Mouse (Mus musculus): ENCODE measurements around the gene Cbln3.

The Cbln3 gene

GRCm38 (mm10) chr14:55884166-55884565, at the start of gene Cbln3:
Gene Cbln3 (minus strand): TSS chr14:55884392.
- DNase-seq, result peak; percentile 98 to 99

- DNase-seq, result peak in 1 of 2 experiments; percentile 26
Measured at GRCm38 (mm10) chr14:55933586-55933985, 49.4 kb upstream of the Cbln3 start.

- DNase-seq, result no peak
Measured at GRCm38 (mm10) chr14:55929263-55929997, 45.2 kb upstream of the Cbln3 start.

GRCm38 (mm10) chr14:55926847-55927246, 42.7 kb upstream of the Cbln3 start:
- DNase-seq, result no peak

GRCm38 (mm10) chr14:55922475-55923232, 38.5 kb upstream of the Cbln3 start:
- no peak for DNase-seq

GRCm38 (mm10) chr14:55918240-55919082, 34.3 kb upstream of the Cbln3 start:
- peak; percentile 71 to 86 for DNase-seq

- no peak for DNase-seq
Measured at GRCm38 (mm10) chr14:55913406-55913805, 29.2 kb upstream of the Cbln3 start.

- DNase-seq, result no peak
Measured at GRCm38 (mm10) chr14:55905518-55905917, 21.3 kb upstream of the Cbln3 start.

- DNase-seq, result no peak
Measured at GRCm38 (mm10) chr14:55900414-55900755, 16.2 kb upstream of the Cbln3 start.

- peak; percentile 92 to 95 for DNase-seq
Measured at GRCm38 (mm10) chr14:55899701-55900413, 15.7 kb upstream of the Cbln3 start, which contains the start of gene Sdr39u1. Gene Sdr39u1 (minus strand): TSS chr14:55900293.

GRCm38 (mm10) chr14:55898947-55899346, 14.8 kb upstream of the Cbln3 start:
- peak; percentile 40 to 43 for DNase-seq

GRCm38 (mm10) chr14:55897671-55898070, 13.5 kb upstream of the Cbln3 start:
- peak; percentile 34 to 45 for DNase-seq

GRCm38 (mm10) chr14:55886571-55887382, 2.6 kb upstream of the Cbln3 start:
- peak; percentile 44 to 53 for DNase-seq

GRCm38 (mm10) chr14:55885791-55886271, 1.6 kb upstream of the Cbln3 start:
- peak in 1 of 2 experiments; percentile 62 for DNase-seq

- DNase-seq, result peak; percentile 66 to 71
Measured at GRCm38 (mm10) chr14:55885114-55885790, 1.1 kb upstream of the Cbln3 start.

GRCm38 (mm10) chr14:55884713-55885113, 521 bp upstream of the Cbln3 start, which contains the start of gene Khnyn:
Gene Khnyn (plus strand): TSS chr14:55884947.
- peak; percentile 96 for DNase-seq

- DNase-seq, result no peak
Measured at GRCm38 (mm10) chr14:55883663-55884062, 529 bp downstream of the Cbln3 start.

- peak; percentile 67 to 69 for DNase-seq
Measured at GRCm38 (mm10) chr14:55883149-55883661, 987 bp downstream of the Cbln3 start.

GRCm38 (mm10) chr14:55882171-55882641, 2.0 kb downstream of the Cbln3 start:
- peak; percentile 95 for DNase-seq

- DNase-seq, result peak; percentile 26 to 50
Measured at GRCm38 (mm10) chr14:55880982-55881381, 3.2 kb downstream of the Cbln3 start.

Data from cerebellum, postnatal 25 days (tissue).